Mouse (Mus musculus): Measurements from ENCODE around the gene Gm11361.

Gm11361 gene

DNA sequence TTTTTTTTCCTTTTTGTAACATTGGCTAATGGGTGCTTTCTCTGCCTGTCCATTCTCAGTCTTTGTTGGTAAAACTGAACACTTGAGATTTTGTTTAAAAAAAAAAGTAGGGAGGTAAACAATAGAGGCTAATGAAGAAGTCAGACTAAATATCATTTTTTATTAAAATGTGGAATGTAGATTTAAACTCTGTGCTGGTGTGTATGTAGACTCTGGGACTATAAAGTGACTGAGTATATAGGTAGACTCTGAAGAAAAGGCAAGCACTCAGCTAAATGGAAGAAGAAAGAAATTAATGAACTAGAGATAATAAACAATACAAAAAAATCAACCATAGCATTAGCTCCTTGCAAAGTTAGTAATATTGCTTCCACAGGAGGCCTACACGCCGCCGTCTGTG lies at the start of gene Gm11361:
Gene Gm11361, plus strand, starts transcription at position 301 of the 400 bp plus-strand sequence.
- DNase-seq (ENCODE audit: low read depth, low spot score): no peak

DNA sequence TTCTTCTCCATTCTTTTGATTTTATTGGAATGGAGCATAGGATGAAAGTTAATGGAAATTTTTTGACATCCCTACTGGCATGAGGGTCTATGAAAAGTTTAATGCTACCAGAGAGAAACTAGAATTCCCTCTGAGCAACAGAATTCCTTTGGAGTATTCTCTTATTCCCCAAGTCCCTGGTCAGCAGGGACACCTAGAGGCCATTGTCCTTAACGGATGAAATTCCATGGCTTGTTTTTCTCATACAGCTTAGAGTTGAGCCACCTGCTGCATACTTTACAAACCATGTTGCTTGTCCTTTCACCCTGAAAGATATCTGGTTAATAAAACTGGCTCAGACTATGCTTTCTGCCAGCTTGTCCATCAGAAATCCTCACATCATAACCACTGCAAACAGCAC lies 7.1 kb downstream of the Gm11361 start:
- DNase-seq (ENCODE audit: low read depth, low spot score): no peak

DNA sequence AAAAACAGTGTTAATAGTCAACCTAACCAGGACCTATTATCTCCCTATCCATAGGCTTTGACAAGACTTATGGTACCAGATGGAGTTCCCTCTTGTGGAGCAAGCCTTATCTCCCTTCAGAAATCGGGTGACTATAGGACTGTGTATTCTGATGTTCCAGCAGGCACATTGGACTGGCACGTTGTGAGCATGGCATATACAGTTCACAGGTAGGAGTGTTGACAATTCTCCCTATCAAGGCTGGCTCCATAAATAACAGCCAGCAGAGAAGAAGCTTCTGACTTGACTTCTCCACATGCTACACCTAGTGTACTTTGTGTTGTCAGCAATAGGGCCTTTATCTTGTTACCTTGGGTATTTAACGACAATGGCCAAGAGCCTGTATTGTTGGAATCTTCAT lies 30.0 kb downstream of the Gm11361 start:
- no peak for DNase-seq (ENCODE audit: low read depth, low spot score)

DNA sequence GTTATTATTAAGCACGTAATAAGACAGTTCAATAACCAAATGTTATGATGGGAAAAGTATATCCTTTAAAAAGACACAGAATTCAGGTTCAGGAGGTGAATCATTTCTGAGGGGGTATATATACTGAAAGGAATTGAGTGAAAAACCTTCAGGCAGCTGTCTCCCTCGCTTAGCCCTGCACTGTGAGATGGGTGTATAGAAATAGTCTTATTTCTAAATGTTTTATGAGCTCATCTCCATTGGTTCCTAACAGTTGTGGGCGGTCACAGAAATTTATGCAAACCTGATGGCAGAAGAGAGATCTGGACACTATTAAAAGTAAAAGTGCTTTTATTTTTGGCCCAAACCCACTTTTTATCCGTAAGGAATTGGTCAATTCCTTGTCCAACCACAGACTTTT lies 36.9 kb downstream of the Gm11361 start:
- no peak for DNase-seq (ENCODE audit: low read depth, low spot score)

DNA sequence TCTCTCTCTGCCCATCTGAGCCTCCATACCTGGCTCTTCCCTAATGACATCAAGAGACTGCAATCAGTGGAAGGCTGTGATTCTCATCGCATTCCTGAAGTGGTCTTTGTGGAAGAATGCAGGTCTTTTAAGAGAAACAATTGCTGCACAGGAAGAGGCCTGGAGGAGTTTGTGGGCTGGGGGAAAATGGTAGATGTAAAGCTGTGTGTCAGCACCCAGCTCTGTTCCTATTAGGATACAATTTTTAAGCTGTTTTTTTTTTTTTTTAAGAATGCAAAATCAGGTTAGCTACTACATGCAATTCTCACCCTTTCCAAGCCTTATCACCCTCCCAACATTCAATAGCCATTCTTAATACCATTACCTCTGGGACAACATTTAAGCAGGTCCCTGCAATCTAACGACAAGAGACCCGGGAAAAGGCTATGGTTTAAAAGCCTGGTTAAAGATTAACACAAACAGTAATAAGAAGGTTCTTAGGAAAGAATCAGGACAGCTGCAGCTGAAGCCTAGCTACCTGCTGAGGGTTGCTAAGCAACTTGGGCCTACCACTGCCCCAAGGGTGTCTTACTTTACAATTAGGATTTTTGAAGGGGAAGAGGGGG lies 37.5 kb downstream of the Gm11361 start:
- DNase-seq (ENCODE audit: low read depth, low spot score): peak; percentile 22

DNA sequence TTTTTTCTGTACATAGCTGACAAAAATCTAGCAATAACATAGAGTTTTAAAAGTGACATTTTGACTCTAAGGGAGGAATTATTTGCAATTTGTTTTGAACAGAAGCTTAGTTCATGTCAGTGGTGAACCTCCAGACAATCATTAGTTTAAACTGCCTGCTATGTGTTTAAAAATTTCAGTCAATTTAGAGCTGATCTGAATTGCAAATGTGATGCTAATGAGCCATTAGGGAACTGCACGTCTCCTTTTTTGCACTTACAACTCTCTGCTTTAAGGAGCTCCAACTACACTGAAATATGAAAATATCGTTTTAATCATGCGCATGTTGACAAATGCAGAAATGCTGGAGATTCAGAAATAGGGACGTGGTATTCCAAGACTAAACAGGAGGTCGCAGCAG lies 38.2 kb downstream of the Gm11361 start:
- no peak for DNase-seq (ENCODE audit: low read depth, low spot score)

DNA sequence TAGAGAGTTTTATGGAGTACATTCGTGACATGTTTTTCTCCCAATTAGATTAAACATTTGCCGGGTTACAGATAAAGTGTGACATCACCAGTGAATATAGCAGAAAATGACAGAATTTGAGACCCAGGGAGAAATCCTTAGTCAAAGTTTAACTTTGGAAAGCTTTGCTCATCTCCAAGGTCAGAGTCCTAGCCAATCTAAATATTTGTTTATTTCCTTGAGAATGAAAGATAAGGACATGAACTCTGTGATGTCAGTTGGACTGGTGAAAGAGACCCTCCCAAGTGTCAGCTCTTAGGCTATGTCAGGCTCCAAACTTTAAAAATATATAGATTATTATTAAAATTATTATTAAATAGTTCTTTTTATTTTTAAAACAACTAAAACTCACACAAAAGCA lies 39.8 kb downstream of the Gm11361 start:
- DNase-seq (ENCODE audit: low read depth, low spot score): no peak

DNA sequence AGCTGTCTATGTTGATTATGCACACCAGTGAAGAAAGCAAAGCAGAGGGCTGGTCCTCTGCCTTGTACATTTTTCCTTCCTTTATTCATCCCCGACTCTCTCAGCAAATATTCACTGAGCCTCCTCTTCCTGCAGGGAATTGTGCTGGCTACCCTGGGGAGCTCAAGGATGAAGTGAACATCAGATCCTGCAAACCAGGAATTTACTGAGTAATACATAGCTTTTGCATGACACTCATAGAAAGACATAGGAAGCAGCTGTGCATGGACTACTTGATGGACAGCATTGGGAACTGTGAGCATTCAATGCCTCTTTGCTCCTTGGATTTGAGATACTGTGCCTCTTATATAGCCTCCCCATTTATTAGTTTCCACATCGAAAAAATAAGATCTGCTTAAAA lies 40.2 kb downstream of the Gm11361 start:
- no peak for DNase-seq (ENCODE audit: low read depth, low spot score)
